Mouse (Mus musculus) cerebellum, adult 2 months (tissue): ENCODE measurements at regions not wholly inside any gene's neighbourhood (a gene's known extent, or its start where the extent isn't known, plus 50 kb on each side); places are given as distances from the start of the nearest gene placed in this dataset.

Experiments
- DNase-seq, 2 experiments: peaks; one replicate each; pipeline ENCODE4 v3.0.0; 2021
- H3K27ac ChIP-seq: fragments of 200-500 bp; 2 replicates; pipeline ENCODE4 v1.5.1; 2012; ENCODE audit warnings: low read length, control low read depth, inconsistent platforms; ENCODE audit not compliant: insufficient read depth
- H3K27me3 ChIP-seq: fragments of 200-500 bp; 2 replicates; pipeline ENCODE4 v1.6.1; 2012; ENCODE audit warnings: inconsistent platforms, mild to moderate bottlenecking, low read length, moderate library complexity; ENCODE audit not compliant: control insufficient read depth, insufficient read depth
- H3K4me1 ChIP-seq: fragments of 200-500 bp; 2 replicates; pipeline ENCODE4 v1.6.1; 2011; ENCODE audit warnings: low read length; ENCODE audit not compliant: control insufficient read depth, insufficient read depth
- H3K4me3 ChIP-seq: fragments of 200-500 bp; replicated peaks from 2 replicates; pipeline ENCODE3; 2011; ENCODE audit warnings: mild to moderate bottlenecking, low read depth, low read length, control low read depth; ENCODE audit not compliant: insufficient read depth
- CTCF ChIP-seq: fragments of 200-500 bp; IDR thresholded peaks from 2 replicates; pipeline ENCODE4 v1.5.1; 2011; ENCODE audit warnings: low read depth, mild to moderate bottlenecking, control low read depth, low read length, moderate library complexity, borderline replicate concordance; ENCODE audit not compliant: insufficient read depth
- POLR2A ChIP-seq: fragments of 200-500 bp; IDR thresholded peaks from 2 replicates; pipeline ENCODE4 v1.6.1; 2011; ENCODE audit warnings: low read length, control low read depth, borderline replicate concordance; ENCODE audit not compliant: insufficient read depth
- WGBS: fragments of 180-500 bp; shearing (Covaris S2); methylation state at CpG from one replicate; pipeline ENCODE4 v1.1.7; 2018; 5-methylcytosine and 5-hydroxymethylcytosine counted together

DNA sequence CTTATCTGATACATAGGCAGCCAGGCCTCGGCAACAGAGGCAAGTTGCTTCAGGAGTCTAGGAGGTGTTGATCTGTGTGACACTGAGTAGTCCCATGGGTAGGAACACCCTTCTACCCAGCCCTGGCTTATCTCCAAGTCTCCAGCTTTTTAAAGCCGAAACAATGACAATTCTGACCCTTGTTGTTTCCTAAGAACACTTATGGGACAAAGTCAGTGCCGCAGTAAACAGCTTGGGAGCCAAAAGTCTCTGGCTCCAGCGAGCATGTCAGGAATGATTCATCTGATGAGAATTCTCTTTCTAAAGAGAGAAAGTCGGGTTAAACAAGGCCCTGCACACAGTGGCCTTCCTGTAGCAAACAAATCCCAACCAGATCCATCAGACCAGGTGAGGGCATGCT, 234.0 kb upstream of the Zfp637 start:
- DNase-seq, result no peak
- no peaks in the 10 kb centered on the region for H3K27me3 ChIP-seq
- no peaks in the 10 kb centered on the region for H3K4me1 ChIP-seq
- H3K27ac ChIP-seq, result no peak overlapping the region
- WGBS, result 36% methylated on average over 5 of the region's 5 CpGs
- TF ChIP-seq CTCF (no peak), POLR2A (no peak)
- no peak overlapping the region for H3K4me3 ChIP-seq

DNA sequence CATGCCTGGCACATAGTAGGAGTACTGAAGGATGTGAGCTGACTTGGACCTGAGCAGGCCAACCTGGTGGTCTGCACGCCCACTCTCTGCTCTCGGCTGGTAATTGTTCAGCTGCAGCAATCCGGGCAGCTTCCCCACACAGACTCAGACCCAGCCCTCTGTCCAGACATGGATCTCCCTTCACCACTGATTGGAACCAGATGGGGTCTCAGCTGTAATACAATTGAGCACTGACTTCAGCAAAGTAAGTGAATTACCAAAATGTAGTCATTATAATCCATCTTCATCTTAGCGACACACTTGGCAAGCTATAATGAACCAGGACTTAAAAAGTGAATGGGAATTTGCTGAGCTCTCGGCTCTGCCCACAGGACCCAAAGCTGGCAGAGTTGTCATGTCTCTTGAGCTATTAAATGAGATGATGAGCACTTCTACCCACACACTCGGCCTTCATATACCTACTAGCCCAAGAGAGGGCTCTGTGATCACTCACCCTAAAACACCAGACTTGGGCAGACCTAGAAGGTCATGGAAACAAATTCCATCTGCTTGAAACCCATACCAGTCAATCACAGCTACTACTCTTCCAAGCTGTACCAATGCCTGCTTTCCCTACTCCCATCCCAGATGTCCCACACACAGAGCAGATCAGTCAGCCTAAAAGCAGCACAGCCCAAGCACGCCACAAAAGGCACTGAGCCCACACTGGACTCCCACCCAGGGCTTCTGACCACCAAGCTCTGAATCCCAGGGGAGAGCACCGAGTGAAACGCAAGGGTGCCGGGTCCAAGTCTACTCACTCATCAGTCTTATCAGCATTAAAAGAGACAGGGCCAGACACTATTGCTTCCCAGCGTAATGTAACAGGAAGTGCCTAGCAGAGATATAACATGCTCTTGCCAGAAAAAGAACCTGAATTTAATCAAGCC, 231.2 kb upstream of the Zfp637 start:
- 71% methylated on average over 11 of the region's 11 CpGs for WGBS
- TF ChIP-seq POLR2A, result no peak
- TF ChIP-seq CTCF, result no peak
- H3K4me3 ChIP-seq, result no peak overlapping the region
- no peaks in the 10 kb centered on the region for H3K4me1 ChIP-seq
- H3K27me3 ChIP-seq, result no peaks in the 10 kb centered on the region
- no peak overlapping the region for H3K27ac ChIP-seq
- no peak for DNase-seq

GRCm38 (mm10) chr6:117611281-117611680, 229.7 kb upstream of the Zfp637 start:
- no peak overlapping the region for H3K27ac ChIP-seq

DNA sequence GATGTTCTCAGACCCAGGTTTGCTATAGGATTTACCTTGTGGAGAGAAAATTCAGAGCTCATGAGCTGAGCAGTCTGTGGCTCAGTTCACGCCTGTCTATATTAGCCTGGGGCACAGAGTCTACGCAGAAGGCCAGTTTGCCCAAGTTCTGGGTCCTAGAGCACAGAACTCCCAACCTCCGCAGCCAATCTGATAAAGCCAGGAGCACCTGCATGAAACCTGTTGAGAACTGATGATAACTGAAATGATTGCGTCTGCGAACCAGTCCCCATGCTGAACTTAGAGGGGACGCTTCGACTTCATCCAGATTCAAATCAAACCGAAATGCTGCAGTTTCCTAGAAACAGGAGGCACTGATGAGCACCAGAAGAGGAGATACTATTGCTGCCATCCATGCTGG, 229.0 kb upstream of the Zfp637 start:
- H3K4me3 ChIP-seq, result no peak overlapping the region
- no peaks in the 10 kb centered on the region for H3K27me3 ChIP-seq
- no peak for TF ChIP-seq POLR2A
- TF ChIP-seq CTCF, result no peak
- no peaks in the 10 kb centered on the region for H3K4me1 ChIP-seq
- no peak for DNase-seq
- 96% methylated on average over 8 of the region's 8 CpGs for WGBS
- no peak overlapping the region for H3K27ac ChIP-seq

More at GRCm38 (mm10) chr6:117611281-117611680, 229.7 kb upstream of the Zfp637 start:
- Histone ChIP-seq H3K4me1 (no peaks in the 10 kb centered on the region), H3K4me3 (no peak overlapping the region), H3K27me3 (no peaks in the 10 kb centered on the region)
- no peak for DNase-seq
- TF ChIP-seq POLR2A, result no peak
- TF ChIP-seq CTCF, result no peak
- WGBS, result 89% methylated on average over 10 of the region's 10 CpGs

GRCm38 (mm10) chr6:117612421-117612820, 228.6 kb upstream of the Zfp637 start:
- Histone ChIP-seq H3K4me3 (no peak overlapping the region), H3K4me1 (no peaks in the 10 kb centered on the region), H3K27me3 (no peaks in the 10 kb centered on the region), H3K27ac (no peak overlapping the region)
- no peak for DNase-seq
- TF ChIP-seq CTCF, result no peak
- TF ChIP-seq POLR2A, result no peak
- 50% methylated on average over 8 of the region's 8 CpGs for WGBS

DNA sequence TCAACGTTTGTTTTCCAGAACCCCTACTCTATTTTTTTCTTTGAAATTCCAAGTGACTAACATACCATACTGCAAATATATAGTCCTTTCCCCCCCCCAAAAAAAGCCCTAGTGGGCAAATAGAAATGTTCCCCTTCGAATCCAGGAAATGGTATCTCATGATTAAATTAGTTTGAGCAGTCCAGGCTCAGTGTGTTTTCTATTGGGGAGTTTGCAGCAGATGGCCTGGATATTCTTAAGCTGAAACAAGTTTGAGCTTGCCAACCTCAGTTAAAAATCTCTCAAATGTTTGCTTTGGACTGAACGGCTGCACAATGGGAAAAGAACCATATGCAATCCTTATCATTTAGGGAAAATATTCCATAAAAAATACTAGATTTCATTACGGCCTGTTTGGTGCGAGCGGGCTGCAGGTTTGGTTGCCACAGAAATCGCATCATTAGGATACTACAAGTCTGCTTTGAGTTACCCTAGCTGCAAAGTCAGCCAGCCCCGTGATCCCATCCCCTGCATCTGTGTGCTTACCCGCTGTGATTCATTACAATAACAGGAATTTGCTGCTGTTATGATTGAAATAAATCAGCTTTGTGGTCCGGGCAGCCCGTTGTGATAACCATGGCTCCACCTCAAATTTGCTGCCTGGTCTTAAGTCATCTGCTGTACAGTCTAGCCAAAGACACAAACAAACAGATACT, 227.2 kb upstream of the Zfp637 start:
- H3K27ac ChIP-seq, result no peak overlapping the region
- DNase-seq, result no peak
- 30% methylated on average over 11 of the region's 11 CpGs for WGBS
- no peaks in the 10 kb centered on the region for H3K4me1 ChIP-seq
- no peaks in the 10 kb centered on the region for H3K27me3 ChIP-seq
- TF ChIP-seq POLR2A, result no peak
- TF ChIP-seq CTCF, result no peak
- no peak overlapping the region for H3K4me3 ChIP-seq

GRCm38 (mm10) chr6:117614386-117614785, 226.6 kb upstream of the Zfp637 start:
- no peak for DNase-seq
- TF ChIP-seq CTCF, result no peak
- TF ChIP-seq POLR2A, result no peak
- Histone ChIP-seq H3K4me3 (no peak overlapping the region), H3K27ac (no peak overlapping the region), H3K27me3 (no peaks in the 10 kb centered on the region), H3K4me1 (no peaks in the 10 kb centered on the region)
- WGBS, result 31% methylated on average over 6 of the region's 6 CpGs
